Mouse (Mus musculus) myocyte (in vitro differentiated cells): Measurements from ENCODE around the gene Mrgbp.

Experiments
- E2F4 ChIP-seq: IDR thresholded peaks from one replicate; pipeline ENCODE4 v1.6.1; 2011; ENCODE audit warnings: mild to moderate bottlenecking, control low read depth, moderate library complexity; ENCODE audit not compliant: insufficient read depth
- MYOD1 ChIP-seq, 3 experiments: IDR thresholded peaks; one replicate each; pipeline ENCODE4 v1.6.1; 2011; ENCODE audit warnings: control low read depth in 2 of 3, low read depth in 2 of 3, mild to moderate bottlenecking in 2 of 3, moderate library complexity in 1 of 3; ENCODE audit not compliant: insufficient read length in 2 of 3, control insufficient read depth in 1 of 3
- POLR2A ChIP-seq: IDR thresholded peaks from one replicate; pipeline ENCODE4 v1.6.1; 2011; ENCODE audit warnings: low read depth, mild to moderate bottlenecking, control low read depth, moderate library complexity; ENCODE audit not compliant: insufficient read length
- POLR2AphosphoS2 ChIP-seq: IDR thresholded peaks from one replicate; pipeline ENCODE4 v1.6.1; 2011; ENCODE audit warnings: low read depth, control low read depth; ENCODE audit not compliant: insufficient read length

DNA sequence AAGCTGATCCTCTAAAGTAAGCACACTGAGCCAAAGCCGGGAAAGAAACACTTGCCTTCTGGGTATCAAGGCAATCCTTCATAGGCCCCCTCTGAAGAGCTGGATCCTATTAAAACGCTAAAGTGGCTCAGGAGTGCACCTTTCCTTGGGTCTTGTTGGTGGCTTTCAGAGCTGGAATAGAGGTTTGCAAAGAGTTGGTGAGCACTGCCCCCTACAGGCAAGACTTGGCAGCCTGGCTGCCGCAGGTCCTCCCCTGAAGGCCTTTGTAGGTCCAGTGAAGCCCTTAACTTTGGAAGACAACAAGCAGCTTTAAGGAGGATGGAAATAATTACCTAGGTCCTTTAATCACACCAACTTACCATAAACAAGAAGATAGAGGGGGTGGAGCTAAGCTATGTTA lies 2.4 kb upstream of the Mrgbp start:
- no peak for TF ChIP-seq POLR2A
- TF ChIP-seq E2F4: no peak
- no peak for TF ChIP-seq MYOD1 (IDR thresholded peaks at IDR 0.05; ENCODE audit: control insufficient read depth in 1 of 3, insufficient read length in 2 of 3, low read depth in 2 of 3)
- no peak for TF ChIP-seq POLR2AphosphoS2
